Mouse (Mus musculus) MEL (cell line): ENCODE data around the gene Ecpas.

Source experiments
- CHD1 ChIP-seq: IDR thresholded peaks from 2 replicates; pipeline ENCODE4 v1.6.1; 2012; ENCODE audit warnings: low read depth, mild to moderate bottlenecking, inconsistent platforms, low read length, improper control_type of control experiment
- CTCF ChIP-seq, 3 experiments: IDR thresholded peaks in 2 of 3; conservative IDR thresholded peaks in 1 of 3; 2 replicates each; pipeline ENCODE4 v1.5.1; 2011 to 2012; ENCODE audit warnings: low read length in 3 of 3, low read depth in 2 of 3, mild to moderate bottlenecking in 2 of 3, improper control_type of control experiment in 1 of 3, inconsistent platforms in 1 of 3, mixed read lengths in 1 of 3, moderate library complexity in 1 of 3; ENCODE audit not compliant: control insufficient read depth in 1 of 3, insufficient read depth in 1 of 3, poor library complexity in 1 of 3, severe bottlenecking in 1 of 3
- E2F4 ChIP-seq: IDR thresholded peaks from 2 replicates; pipeline ENCODE4 v1.6.1; 2011; ENCODE audit warnings: low read depth, low read length, improper control_type of control experiment, borderline replicate concordance
- EP300 ChIP-seq, 2 experiments: IDR thresholded peaks; 2 replicates each; pipeline ENCODE4 v1.6.1; 2011; ENCODE audit warnings: improper control_type of control experiment in 2 of 2, low read length in 2 of 2, low read depth in 1 of 2, mild to moderate bottlenecking in 1 of 2
- JUND ChIP-seq: IDR thresholded peaks from 2 replicates; pipeline ENCODE4 v1.6.1; 2011; ENCODE audit warnings: low read depth, mild to moderate bottlenecking, improper control_type of control experiment, low read length
- MEF2A ChIP-seq: IDR thresholded peaks from 2 replicates; pipeline ENCODE4 v1.6.1; 2014; ENCODE audit warnings: low read depth, mild to moderate bottlenecking, inconsistent platforms, low read length, improper control_type of control experiment; ENCODE audit not compliant: poor library complexity, insufficient replicate concordance, severe bottlenecking; ENCODE audit errors: extremely low read depth
- NRF1 ChIP-seq: IDR thresholded peaks from 2 replicates; pipeline ENCODE4 v1.6.1; 2014; ENCODE audit warnings: low read depth, mild to moderate bottlenecking, inconsistent platforms, low read length, improper control_type of control experiment, moderate library complexity; ENCODE audit not compliant: poor library complexity, insufficient read depth, severe bottlenecking
- POLR2A ChIP-seq, 2 experiments: IDR thresholded peaks; 2 replicates each; pipeline ENCODE4 v1.6.1; 2011 to 2012; ENCODE audit warnings: low read length in 2 of 2, mild to moderate bottlenecking in 2 of 2, control low read depth in 1 of 2, improper control_type of control experiment in 1 of 2, low read depth in 1 of 2, moderate library complexity in 1 of 2; ENCODE audit not compliant: control insufficient read depth in 1 of 2, insufficient read depth in 1 of 2, poor library complexity in 1 of 2
- POLR2AphosphoS2 ChIP-seq: IDR thresholded peaks from 2 replicates; pipeline ENCODE4 v1.6.1; 2011; ENCODE audit warnings: low read length, improper control_type of control experiment
- TCF12 ChIP-seq: IDR thresholded peaks from 2 replicates; pipeline ENCODE4 v1.6.1; 2014; ENCODE audit warnings: low read depth, mild to moderate bottlenecking, inconsistent platforms, low read length, improper control_type of control experiment, moderate library complexity
- USF1 ChIP-seq: IDR thresholded peaks from 2 replicates; pipeline ENCODE4 v1.6.1; 2014; ENCODE audit warnings: low read depth, mild to moderate bottlenecking, inconsistent platforms, low read length, improper control_type of control experiment, moderate library complexity
- USF2 ChIP-seq, 2 experiments: IDR thresholded peaks; 2 replicates each; pipeline ENCODE4 v1.6.1; 2011 to 2012; ENCODE audit warnings: improper control_type of control experiment in 2 of 2, low read length in 2 of 2, borderline replicate concordance in 1 of 2, inconsistent platforms in 1 of 2, low read depth in 1 of 2, mild to moderate bottlenecking in 1 of 2; ENCODE audit not compliant: insufficient read depth in 1 of 2

DNA sequence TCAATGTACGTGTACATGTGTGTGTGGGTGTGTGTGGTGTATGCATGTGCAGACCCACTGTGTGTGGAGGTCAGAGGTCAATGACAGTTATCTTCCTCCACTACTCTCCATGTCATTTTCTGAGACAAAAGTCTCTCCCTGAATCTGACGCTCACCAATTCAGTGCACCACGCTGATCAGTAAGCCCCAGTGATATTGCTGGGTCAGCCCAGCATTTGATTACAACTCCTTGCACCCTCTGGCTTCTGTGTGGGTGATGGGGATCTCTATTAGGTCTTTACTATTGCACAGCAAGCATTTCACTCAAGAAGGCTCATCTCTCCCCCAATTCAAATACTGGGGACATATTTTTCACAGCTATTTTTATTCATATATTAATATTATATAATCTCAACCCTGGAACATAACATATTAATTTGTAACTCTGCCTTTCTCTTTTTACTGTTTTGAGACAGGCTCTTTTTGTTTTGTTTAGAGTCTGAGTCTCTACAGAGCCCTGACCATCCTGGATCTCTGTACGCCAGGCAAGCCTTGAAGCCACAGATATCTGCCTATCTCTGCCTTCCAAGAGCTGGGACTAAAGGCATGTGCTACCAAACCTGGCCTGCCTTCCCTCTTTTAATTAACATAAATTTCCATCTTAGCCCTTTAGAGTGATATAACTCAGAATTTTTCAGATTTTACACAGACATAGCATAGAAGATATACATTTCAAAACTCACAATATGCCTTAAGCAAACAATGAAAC is 22.3 kb downstream of the Ecpas start:
- TF ChIP-seq TCF12 (peak; percentile 72), MEF2A (no peak), POLR2A (IDR thresholded peaks at IDR 0.05; ENCODE audit: control insufficient read depth in 1 of 2, insufficient read depth in 1 of 2, low read depth in 1 of 2, low read length in 2 of 2, poor library complexity in 1 of 2) (no peak), EP300 (IDR thresholded peaks at IDR 0.05; ENCODE audit: low read depth in 1 of 2, low read length in 2 of 2) (peak in 1 of 2 experiments; percentile 38; a peak in 1 of 4 replicates), JUND (no peak), CHD1 (no peak), POLR2AphosphoS2 (no peak), USF1 (no peak), NRF1 (no peak), CTCF (IDR thresholded peaks at IDR 0.05 in 2 of 3, conservative IDR thresholded peaks at IDR 0.05 in 1 of 3; ENCODE audit: control insufficient read depth in 1 of 3, insufficient read depth in 1 of 3, low read depth in 2 of 3, low read length in 3 of 3, poor library complexity in 1 of 3, severe bottlenecking in 1 of 3) (no peak), E2F4 (no peak), USF2 (IDR thresholded peaks at IDR 0.05; ENCODE audit: borderline replicate concordance in 1 of 2, insufficient read depth in 1 of 2, low read depth in 1 of 2, low read length in 2 of 2) (no peak)
